Mouse (Mus musculus) embryonic fibroblast, embryonic 13.5 days (primary cell): Measurements from ENCODE around the gene Pla2g2c. TPM values are rescaled to one million over a fixed set of nuclear protein-coding genes. Genes with fewer than 3 reads are reported as not detected.
A peak's percentile ranks its signal among the peaks of the same experiment; 100 is the strongest.

Experiments
- H3K27ac ChIP-seq: 2 replicates; pipeline ENCODE4 v1.5.1; 2012; ENCODE audit warnings: low read length, control low read depth, inconsistent platforms; ENCODE audit not compliant: insufficient read depth
- H3K4me1 ChIP-seq: 2 replicates; pipeline ENCODE4 v1.6.1; 2011; ENCODE audit warnings: low read length; ENCODE audit not compliant: control insufficient read depth, insufficient read depth
- H3K4me3 ChIP-seq: 2 replicates; pipeline ENCODE4 v1.5.1; 2011; ENCODE audit warnings: mild to moderate bottlenecking, control low read depth, low read length; ENCODE audit not compliant: insufficient read depth
- CTCF ChIP-seq: IDR thresholded peaks from 2 replicates; pipeline ENCODE4 v1.5.1; 2011; ENCODE audit warnings: mild to moderate bottlenecking, control low read depth, low read length, moderate library complexity, borderline replicate concordance; ENCODE audit not compliant: insufficient read depth
- POLR2A ChIP-seq: IDR thresholded peaks from 2 replicates; pipeline ENCODE4 v1.6.1; 2011; ENCODE audit warnings: low read depth, mild to moderate bottlenecking, control low read depth, low read length, moderate library complexity
- polyA plus RNA-seq: library from polyadenylated mRNA; stranded (reverse); fragments of >200 nt; gene quantifications from 2 replicates; pipeline ENCODE4 v1.2.4, GENCODE M21; 2011; ENCODE audit warnings: low read depth; ENCODE audit not compliant: missing spikeins, insufficient read length

Pla2g2c gene
- polyA plus RNA-seq, 1 experiment = not detected

GRCm38 (mm10) chr4:138693043-138693692 is 31.4 kb upstream of the Pla2g2c start:
- H3K4me3 ChIP-seq = no peak overlapping the region
- no peak overlapping the region for H3K27ac ChIP-seq
- TF ChIP-seq CTCF (no peak), POLR2A (no peak)
- no peaks in the 10 kb centered on the region for H3K4me1 ChIP-seq

- no peak for TF ChIP-seq POLR2A
- TF ChIP-seq CTCF = no peak
- H3K27ac ChIP-seq = no peak overlapping the region
- H3K4me3 ChIP-seq = no peak overlapping the region
- H3K4me1 ChIP-seq = no peaks in the 10 kb centered on the region
Observed at GRCm38 (mm10) chr4:138696720-138697119, 27.9 kb upstream of the Pla2g2c start.

- H3K4me1 ChIP-seq = no peaks in the 10 kb centered on the region
- no peak overlapping the region for H3K27ac ChIP-seq
- TF ChIP-seq CTCF = no peak
- TF ChIP-seq POLR2A = no peak
- no peak overlapping the region for H3K4me3 ChIP-seq
Observed at GRCm38 (mm10) chr4:138697166-138697860, 27.3 kb upstream of the Pla2g2c start.

GRCm38 (mm10) chr4:138698296-138698695 is 26.3 kb upstream of the Pla2g2c start:
- no peak overlapping the region for H3K27ac ChIP-seq

GRCm38 (mm10) chr4:138700184-138700982 is 24.2 kb upstream of the Pla2g2c start:
- H3K4me3 ChIP-seq = no peak overlapping the region
- TF ChIP-seq POLR2A = no peak
- peak; percentile 61; the same call in 1 of the 2 replicates for TF ChIP-seq CTCF
- H3K4me1 ChIP-seq = no peaks in the 10 kb centered on the region
- no peak overlapping the region for H3K27ac ChIP-seq

More at GRCm38 (mm10) chr4:138698296-138698695, 26.3 kb upstream of the Pla2g2c start:
- TF ChIP-seq CTCF = no peak
- TF ChIP-seq POLR2A = no peak
- no peaks in the 10 kb centered on the region for H3K4me1 ChIP-seq
- H3K4me3 ChIP-seq = no peak overlapping the region

- TF ChIP-seq POLR2A = no peak
- no peak for TF ChIP-seq CTCF
- Histone ChIP-seq H3K4me1 (no peaks in the 10 kb centered on the region), H3K27ac (no peak overlapping the region), H3K4me3 (no peak overlapping the region)
Observed at GRCm38 (mm10) chr4:138701111-138701510, 23.5 kb upstream of the Pla2g2c start.

GRCm38 (mm10) chr4:138702031-138702430 is 22.6 kb upstream of the Pla2g2c start:
- Histone ChIP-seq H3K4me1 (no peaks in the 10 kb centered on the region), H3K27ac (no peak overlapping the region), H3K4me3 (no peak overlapping the region)
- TF ChIP-seq CTCF (no peak), POLR2A (no peak)

GRCm38 (mm10) chr4:138702528-138702927 is 22.1 kb upstream of the Pla2g2c start:
- Histone ChIP-seq H3K4me1 (no peaks in the 10 kb centered on the region), H3K4me3 (no peak overlapping the region), H3K27ac (no peak overlapping the region)
- TF ChIP-seq CTCF (no peak), POLR2A (no peak)

- no peaks in the 10 kb centered on the region for H3K4me1 ChIP-seq
- TF ChIP-seq POLR2A (no peak), CTCF (no peak)
- no peak overlapping the region for H3K27ac ChIP-seq
- no peak overlapping the region for H3K4me3 ChIP-seq
Observed at GRCm38 (mm10) chr4:138703591-138703990, 21.0 kb upstream of the Pla2g2c start.

GRCm38 (mm10) chr4:138704169-138704568 is 20.4 kb upstream of the Pla2g2c start:
- no peaks in the 10 kb centered on the region for H3K4me1 ChIP-seq
- no peak for TF ChIP-seq CTCF
- TF ChIP-seq POLR2A = no peak
- H3K27ac ChIP-seq = no peak overlapping the region
- no peak overlapping the region for H3K4me3 ChIP-seq
